Mouse (Mus musculus) bone marrow, adult 2 months (tissue): ENCODE measurements around the gene Tob2.

Experiments used
- CTCF ChIP-seq: fragments of 200-500 bp; IDR thresholded peaks from 2 replicates; pipeline ENCODE4 v1.5.1; 2011; ENCODE audit warnings: low read length, control low read depth; ENCODE audit not compliant: control insufficient read depth, insufficient read depth
- POLR2A ChIP-seq: fragments of 200-500 bp; IDR thresholded peaks from 2 replicates; pipeline ENCODE4 v1.6.1; 2011; ENCODE audit warnings: low read depth, mild to moderate bottlenecking, control low read depth, low read length, borderline replicate concordance; ENCODE audit not compliant: control insufficient read depth

GRCm38 (mm10) chr15:81809550-81809949 lies 49.0 kb downstream of the Tob2 start:
- TF ChIP-seq CTCF (no peak), POLR2A (no peak)
